8 mouse cellular contexts compared by ENCODE assay signal in genomic region chr1:164275455-164275954, GRCm38 (mm10). TPM values are rescaled to one million over a fixed set of nuclear protein-coding genes. Genes with fewer than 3 reads are reported as not detected.
DNase-seq lines count a peak whose midpoint lies in the region; ATAC-seq lines count a peak whose summit lies in the region.

Gene Ccdc181, plus strand, starts transcription at chr1:164275585.

- peak within 1 kb of the TSS; percentile 76 for H3K4me2 ChIP-seq in hindbrain, embryonic 15.5 days

- H3K9me3 ChIP-seq in hindbrain, embryonic 15.5 days, result no peaks in the 10 kb centered on the region

- WGBS in hindbrain, embryonic 15.5 days, result under 1% methylated on average over 31 of the region's 31 CpGs

- H3K9ac ChIP-seq in hindbrain, embryonic 15.5 days, result peak within 1 kb of the TSS; percentile 57

- H3K27me3 ChIP-seq in hindbrain, embryonic 15.5 days, result no peaks in the 10 kb centered on the region

- DNase-seq in R1 (ENCODE audit: low read depth, low spot score), result peak; percentile 97
- peak; percentile 94 to 96 for DNase-seq in cerebellum, postnatal 25 days
- peak; percentile 88 to 91 for DNase-seq in frontal cortex, postnatal 25 days (ENCODE audit: low spot score in 2 of 2)
- peak; percentile 95 for DNase-seq in left cerebral cortex, adult 11 months (ENCODE audit: low spot score)
- DNase-seq in lung, postnatal 4 days, result peak; percentile 93 to 95
- peak; percentile 90 for DNase-seq in retina, postnatal 7 days (ENCODE audit: low read depth, low spot score)
- peak; percentile 82 for DNase-seq in urinary bladder, adult 2 months (ENCODE audit: low spot score)

- H3K27ac ChIP-seq in hindbrain, embryonic 15.5 days (replicated peaks), result peak within 1 kb of the TSS; percentile 79

- H3K36me3 ChIP-seq in hindbrain, embryonic 15.5 days, result 0 out of 2 replicates have a peak, but pooled peaks cover 3% of the 10 kb centered on the region

- peak within 1 kb of the TSS; percentile 52 for H3K4me3 ChIP-seq in hindbrain, embryonic 15.5 days

- no peaks in the 10 kb centered on the region for H3K4me1 ChIP-seq in hindbrain, embryonic 15.5 days (replicated peaks)

- ATAC-seq in hindbrain, embryonic 15.5 days (ENCODE audit: low FRiP score, low read depth), result peak; percentile 100

RNA-seq across cellular contexts. Expression of gene Ccdc181, which starts in this region (rescaled TPM):
- polyA plus RNA-seq in hindbrain, embryonic 15.5 days (2015; fragmentation: Nextera tagmentation; extraction: Ambion mirVana), result 24.0 and 26.9 TPM in 2 replicates
- 10.8 and 13.9 TPM in 2 replicates for polyA plus RNA-seq in urinary bladder, adult 2 months (2012; rRNA removed)

Comparison
In these comparisons a context has a peak if more than half of its experiments do, and no peak if none do; other contexts are left out.
1. Peak in every context shown above with its lines: DNase-seq, ATAC-seq, H3K4me3 ChIP-seq and H3K27ac ChIP-seq.